Mouse (Mus musculus) liver, embryonic 14.5 days (tissue): ENCODE measurements at regions not wholly inside any gene's neighbourhood (a gene's known extent, or its start where the extent isn't known, plus 50 kb on each side); places are given as distances from the start of the nearest gene placed in this dataset.

ENCODE experiments used
- ATAC-seq: fragments of 200-750 bp; cut with Nextera tagmentation; 2 replicates; pipeline ENCODE4 v1.8.0; 2017; ENCODE audit warnings: moderate number of reproducible peaks, mild to moderate bottlenecking, moderate library complexity; ENCODE audit not compliant: insufficient read depth
- DNase-seq, 3 experiments: peaks; one replicate each; pipeline ENCODE4 v3.0.0-alpha.2; 2012 to 2013; ENCODE audit warnings: low read depth in 3 of 3, low spot score in 3 of 3
- H3K27ac ChIP-seq: fragments of 300-500 bp; sonication (generic); 2 replicates; pipeline ENCODE4 v1.5.1; 2014; ENCODE audit warnings: moderate library complexity, mild to moderate bottlenecking, control low read depth, inconsistent platforms
- H3K27me3 ChIP-seq: fragments of 300-500 bp; sonication (generic); 2 replicates; pipeline ENCODE4 v1.6.1; 2014; ENCODE audit warnings: mild to moderate bottlenecking, low read length, moderate library complexity; ENCODE audit not compliant: control insufficient read depth, insufficient read depth
- H3K36me3 ChIP-seq: fragments of 300-500 bp; sonication (generic); replicated peaks from 2 replicates; pipeline ENCODE4 v1.6.1; 2014; ENCODE audit warnings: low read depth; ENCODE audit not compliant: control insufficient read depth, insufficient read depth
- H3K4me1 ChIP-seq, 2 experiments: fragments of 200-500 bp in 1 of 2; fragments of 300-500 bp in 1 of 2; sonication (generic) in 1 of 2; replicated peaks; 2 replicates each; pipeline ENCODE4 v1.6.1; 2012 to 2014; ENCODE audit warnings: antibody characterized with exemption in 1 of 2, inconsistent platforms in 1 of 2, low read length in 1 of 2; ENCODE audit not compliant: control insufficient read depth in 2 of 2, insufficient read depth in 2 of 2
- H3K4me2 ChIP-seq: fragments of 300-500 bp; sonication (generic); 2 replicates; pipeline ENCODE4 v1.6.1; 2014; ENCODE audit warnings: low read depth, mild to moderate bottlenecking, control low read depth, moderate library complexity
- H3K4me3 ChIP-seq, 2 experiments: fragments of 200-500 bp in 1 of 2; fragments of 300-500 bp in 1 of 2; sonication (generic) in 1 of 2; 2 replicates each; pipeline ENCODE4 v1.5.1; 2012 to 2014; ENCODE audit warnings: low read depth in 2 of 2, low read length in 2 of 2, mild to moderate bottlenecking in 2 of 2, control low read depth in 1 of 2, inconsistent platforms in 1 of 2, moderate library complexity in 1 of 2; ENCODE audit not compliant: insufficient read depth in 1 of 2
- H3K9ac ChIP-seq: fragments of 300-500 bp; sonication (generic); replicated peaks from 2 replicates; pipeline ENCODE4 v1.6.1; 2014; ENCODE audit warnings: mild to moderate bottlenecking, control low read depth, moderate library complexity
- H3K9me3 ChIP-seq: fragments of 300-500 bp; sonication (generic); 2 replicates; pipeline ENCODE4 v1.6.1; 2016; ENCODE audit warnings: low read length, mixed read lengths; ENCODE audit not compliant: control insufficient read depth
- CTCF ChIP-seq: IDR thresholded peaks from 2 replicates; pipeline ENCODE4 v1.5.1; 2016; ENCODE audit warnings: antibody characterized with exemption, low read depth, control low read depth
- EP300 ChIP-seq: IDR thresholded peaks from 2 replicates; pipeline ENCODE4 v1.6.1; 2016; ENCODE audit warnings: antibody characterized with exemption, low read depth
- WGBS: fragments of 180-500 bp; shearing (Covaris S2); extraction: QIAGEN DNeasy Blood & Tissue Kit; methylation state at CpG from one replicate; pipeline ENCODE4 v1.1.7; 2014; ENCODE audit not compliant: insufficient replicate concordance; 5-methylcytosine and 5-hydroxymethylcytosine counted together

GRCm38 (mm10) chr2:51006818-51007217 lies 142.1 kb downstream of the Rnd3 start:
- no peaks in the 10 kb centered on the region for H3K27me3 ChIP-seq
- H3K36me3 ChIP-seq = no peaks in the 10 kb centered on the region
- WGBS = 54% methylated on average over 3 of the region's 3 CpGs
- DNase-seq (no peak), ATAC-seq (no peak)
- H3K4me3 ChIP-seq = no peak overlapping the region
- no peak overlapping the region for H3K4me2 ChIP-seq
- TF ChIP-seq CTCF = no peak
- TF ChIP-seq EP300 = no peak
- no peak overlapping the region for H3K27ac ChIP-seq
- no peaks in the 10 kb centered on the region for H3K9me3 ChIP-seq
- no peaks in the 10 kb centered on the region for H3K4me1 ChIP-seq
- H3K9ac ChIP-seq = no peak overlapping the region

GRCm38 (mm10) chr2:51001548-51001947 lies 147.4 kb downstream of the Rnd3 start:
- DNase-seq (no peak), ATAC-seq (no peak)
- Histone ChIP-seq H3K27me3 (no peaks in the 10 kb centered on the region), H3K27ac (no peak overlapping the region), H3K36me3 (no peaks in the 10 kb centered on the region), H3K4me2 (no peak overlapping the region), H3K9ac (no peak overlapping the region), H3K4me3 (no peak overlapping the region), H3K4me1 (no peaks in the 10 kb centered on the region), H3K9me3 (no peaks in the 10 kb centered on the region)
- WGBS = 30% methylated on average over 5 of the region's 5 CpGs
- TF ChIP-seq CTCF (no peak), EP300 (no peak)

- Histone ChIP-seq H3K4me1 (no peaks in the 10 kb centered on the region), H3K4me2 (no peak overlapping the region), H3K36me3 (no peaks in the 10 kb centered on the region), H3K9me3 (no peaks in the 10 kb centered on the region), H3K27ac (no peak overlapping the region), H3K4me3 (no peak overlapping the region), H3K9ac (no peak overlapping the region), H3K27me3 (no peaks in the 10 kb centered on the region)
- DNase-seq (no peak), ATAC-seq (no peak)
- 52% methylated on average over 2 of the region's 2 CpGs for WGBS
- TF ChIP-seq CTCF = no peak
- TF ChIP-seq EP300 = no peak
Measured at GRCm38 (mm10) chr2:50983883-50984410, 165.0 kb downstream of the Rnd3 start.

GRCm38 (mm10) chr2:50982571-50982970 lies 166.3 kb downstream of the Rnd3 start:
- DNase-seq (no peak), ATAC-seq (no peak)
- 0 out of 4 replicates have a peak, but pooled peaks cover 0 to 3% of the 10 kb centered on the region in 2 experiments for H3K4me1 ChIP-seq
- no peak overlapping the region for H3K27ac ChIP-seq
- no peaks in the 10 kb centered on the region for H3K9me3 ChIP-seq
- H3K36me3 ChIP-seq = no peaks in the 10 kb centered on the region
- TF ChIP-seq CTCF = no peak
- no peak for TF ChIP-seq EP300
- no peak overlapping the region for H3K9ac ChIP-seq
- no peak overlapping the region for H3K4me3 ChIP-seq
- no peak overlapping the region for H3K4me2 ChIP-seq
- no peaks in the 10 kb centered on the region for H3K27me3 ChIP-seq
- WGBS = 57% methylated on average over 5 of the region's 5 CpGs

- Histone ChIP-seq H3K9ac (no peak overlapping the region), H3K4me1 (0 out of 4 replicates have a peak, but pooled peaks cover 0 to 3% of the 10 kb centered on the region in 2 experiments), H3K4me2 (no peak overlapping the region), H3K27ac (no peak overlapping the region), H3K9me3 (no peaks in the 10 kb centered on the region), H3K36me3 (no peaks in the 10 kb centered on the region), H3K27me3 (no peaks in the 10 kb centered on the region), H3K4me3 (no peak overlapping the region)
- no peak for DNase-seq
- WGBS = 44% methylated on average over 1 of the region's 1 CpGs
- no peak for ATAC-seq
- TF ChIP-seq CTCF (no peak), EP300 (no peak)
Measured at GRCm38 (mm10) chr2:50978356-50978755, 170.6 kb downstream of the Rnd3 start.
